Mouse (Mus musculus): ENCODE measurements around the gene Pop5. TPM values are rescaled to one million over a fixed set of nuclear protein-coding genes. Genes with fewer than 3 reads are reported as not detected.

Gene Pop5
- total and polyA plus RNA-seq, 3 experiments: 32.2 to 38.1 (median 36.2) TPM

DNA sequence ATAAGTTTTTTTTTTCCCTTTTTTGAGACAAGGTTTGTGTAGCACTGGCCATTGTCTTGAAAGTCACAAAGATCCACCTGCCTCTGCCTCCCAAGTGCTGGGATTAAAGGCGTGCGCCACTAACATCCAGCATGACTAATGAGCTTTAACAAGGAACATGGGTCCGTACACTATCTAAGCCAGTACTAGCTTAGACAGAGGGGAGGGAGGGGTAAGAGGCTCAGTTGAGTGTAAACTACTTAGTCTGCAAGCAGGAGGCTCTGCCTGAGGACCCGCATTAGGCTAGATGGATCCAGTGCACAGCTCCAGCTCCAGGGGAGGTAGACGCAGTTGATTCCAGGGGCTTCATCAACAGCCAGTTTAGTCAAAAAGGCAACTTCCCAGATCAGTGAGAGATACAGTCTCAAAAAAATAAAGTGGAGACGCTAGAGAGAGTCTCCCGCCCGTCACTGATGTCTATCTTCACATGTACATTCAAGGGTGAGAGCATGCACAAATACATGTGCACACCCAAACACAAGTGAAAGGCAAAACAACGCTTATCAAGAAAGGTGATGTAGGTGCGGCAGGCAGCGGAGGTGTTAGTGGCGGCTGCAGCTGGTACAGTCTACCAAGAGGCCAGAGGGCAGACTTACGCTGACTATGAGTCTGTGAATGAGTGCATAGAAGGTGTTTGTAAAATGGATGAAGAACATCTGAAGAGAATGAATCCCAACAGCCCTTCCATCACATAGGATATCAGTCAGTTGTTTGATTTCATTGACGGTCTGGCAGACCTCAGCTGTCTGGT is 27.1 kb downstream of the Pop5 start:
- no peak overlapping the region for H3K27ac ChIP-seq

DNA sequence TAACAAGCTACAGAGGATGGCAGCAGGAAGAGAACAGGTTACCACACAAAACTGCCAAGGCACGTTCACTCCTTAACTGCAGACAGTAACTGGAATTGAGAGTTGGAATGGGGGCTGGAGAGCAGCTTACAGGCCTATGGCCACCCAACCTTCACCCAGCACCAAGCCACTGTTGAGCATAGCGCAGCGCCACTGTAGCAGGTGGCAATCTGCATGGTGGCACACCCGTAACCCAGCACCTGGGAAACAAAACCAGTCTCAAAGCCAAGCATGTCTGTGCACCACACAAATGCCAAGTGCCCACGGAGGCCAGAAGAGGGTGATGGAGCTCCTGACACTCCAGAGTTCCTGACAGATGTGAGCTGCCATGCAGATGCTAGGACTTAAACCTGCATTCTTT is 30.7 kb downstream of the Pop5 start:
- no peak overlapping the region for H3K4me3 ChIP-seq
- DNase-seq: no peak
- WGBS: 63% methylated on average over 5 of the region's 5 CpGs
- TF ChIP-seq POLR2A (IDR thresholded peaks at IDR 0.05; ENCODE audit: insufficient read depth, low read depth, low read length) (no peak), CTCF (IDR thresholded peaks at IDR 0.05) (no peak), EP300 (IDR thresholded peaks at IDR 0.05; ENCODE audit: insufficient read depth, low read depth, low read length) (no peak)
- H3K27me3 ChIP-seq (ENCODE audit: control insufficient read depth, insufficient read depth, low read length): no peaks in the 10 kb centered on the region
- intact Hi-C loops (cut with DNase I): no loop called here
- H3K9ac ChIP-seq (ENCODE audit: low read depth, low read length): no peak overlapping the region
- peaks cover 27% of the 10 kb centered on the region for H3K36me3 ChIP-seq (ENCODE audit: control insufficient read depth, insufficient read depth, low read length)
- peak overlapping the region; percentile 84 for H3K27ac ChIP-seq
- peaks cover 6% of the 10 kb centered on the region for H3K79me2 ChIP-seq (replicated peaks; ENCODE audit: control insufficient read depth, insufficient read depth, low read length)
- peaks cover 31% of the 10 kb centered on the region for H3K4me1 ChIP-seq (ENCODE audit: control insufficient read depth, insufficient read depth, low read length)

More for the DNA sequence above, 27.1 kb downstream of the Pop5 start:
- Histone ChIP-seq H3K79me2 (replicated peaks; ENCODE audit: control insufficient read depth, insufficient read depth, low read length) (peaks cover 14% of the 10 kb centered on the region), H3K9ac (ENCODE audit: low read depth, low read length) (no peak overlapping the region), H3K4me1 (ENCODE audit: control insufficient read depth, insufficient read depth, low read length) (peaks cover 17% of the 10 kb centered on the region), H3K27me3 (ENCODE audit: control insufficient read depth, insufficient read depth, low read length) (no peaks in the 10 kb centered on the region), H3K4me3 (no peak overlapping the region), H3K36me3 (ENCODE audit: control insufficient read depth, insufficient read depth, low read length) (peaks cover 6% of the 10 kb centered on the region; the same call in 1 of the 2 replicates)
- 82% methylated on average over 14 of the region's 14 CpGs for WGBS
- TF ChIP-seq POLR2A (IDR thresholded peaks at IDR 0.05; ENCODE audit: insufficient read depth, low read depth, low read length): no peak
- TF ChIP-seq CTCF (IDR thresholded peaks at IDR 0.05): no peak
- no peak for TF ChIP-seq EP300 (IDR thresholded peaks at IDR 0.05; ENCODE audit: insufficient read depth, low read depth, low read length)
- intact Hi-C loops (cut with DNase I): no loop called here
- DNase-seq: no peak

DNA sequence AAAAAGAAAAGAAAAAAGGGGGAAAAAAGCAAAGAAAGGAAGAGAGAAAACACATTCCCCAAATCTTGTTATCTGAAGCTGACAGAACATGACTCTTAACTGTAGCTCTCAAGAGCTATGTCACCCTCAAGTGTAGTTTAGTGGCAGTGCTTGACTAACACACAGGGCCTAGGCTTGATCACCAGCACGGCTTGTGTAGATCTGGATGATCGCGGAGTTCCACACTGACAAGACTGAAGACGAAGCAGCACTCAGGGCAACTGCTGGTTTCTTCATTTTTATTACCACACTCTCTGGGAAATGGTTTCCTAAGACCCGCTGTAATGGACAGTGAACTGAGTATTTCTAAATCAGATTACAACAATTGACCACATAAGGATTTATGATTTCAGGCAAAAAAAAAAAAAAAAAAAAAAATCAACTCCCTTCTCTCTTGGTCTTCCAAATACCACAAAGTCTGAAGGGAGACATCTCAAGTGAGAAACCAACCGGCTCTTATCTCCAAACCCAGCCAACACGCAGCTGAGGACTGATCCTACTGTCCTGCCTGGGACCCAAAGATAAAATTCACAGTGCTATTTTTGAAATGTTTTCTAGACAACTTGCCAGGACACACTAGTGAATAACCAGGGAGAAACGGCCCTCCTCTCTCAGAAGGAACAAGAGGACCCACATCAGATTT is 31.3 kb downstream of the Pop5 start:
- TF ChIP-seq POLR2A (IDR thresholded peaks at IDR 0.05; ENCODE audit: insufficient read depth, low read depth, low read length) (no peak), EP300 (IDR thresholded peaks at IDR 0.05; ENCODE audit: insufficient read depth, low read depth, low read length) (0 out of 2 replicates have a peak, but pooled peaks have one; percentile 40)
- intact Hi-C loops (cut with DNase I): no loop called here
- peaks cover 31% of the 10 kb centered on the region for H3K4me1 ChIP-seq (ENCODE audit: control insufficient read depth, insufficient read depth, low read length)
- no peak overlapping the region for H3K9ac ChIP-seq (ENCODE audit: low read depth, low read length)
- peaks cover 10% of the 10 kb centered on the region for H3K79me2 ChIP-seq (replicated peaks; ENCODE audit: control insufficient read depth, insufficient read depth, low read length)
- H3K27ac ChIP-seq: peak overlapping the region; percentile 84
- peak in 1 of 2 experiments; percentile 35 for DNase-seq
- H3K27me3 ChIP-seq (ENCODE audit: control insufficient read depth, insufficient read depth, low read length): no peaks in the 10 kb centered on the region
- H3K4me3 ChIP-seq: no peak overlapping the region
- WGBS: 35% methylated on average over 8 of the region's 8 CpGs
- peaks cover 27% of the 10 kb centered on the region for H3K36me3 ChIP-seq (ENCODE audit: control insufficient read depth, insufficient read depth, low read length)

DNA sequence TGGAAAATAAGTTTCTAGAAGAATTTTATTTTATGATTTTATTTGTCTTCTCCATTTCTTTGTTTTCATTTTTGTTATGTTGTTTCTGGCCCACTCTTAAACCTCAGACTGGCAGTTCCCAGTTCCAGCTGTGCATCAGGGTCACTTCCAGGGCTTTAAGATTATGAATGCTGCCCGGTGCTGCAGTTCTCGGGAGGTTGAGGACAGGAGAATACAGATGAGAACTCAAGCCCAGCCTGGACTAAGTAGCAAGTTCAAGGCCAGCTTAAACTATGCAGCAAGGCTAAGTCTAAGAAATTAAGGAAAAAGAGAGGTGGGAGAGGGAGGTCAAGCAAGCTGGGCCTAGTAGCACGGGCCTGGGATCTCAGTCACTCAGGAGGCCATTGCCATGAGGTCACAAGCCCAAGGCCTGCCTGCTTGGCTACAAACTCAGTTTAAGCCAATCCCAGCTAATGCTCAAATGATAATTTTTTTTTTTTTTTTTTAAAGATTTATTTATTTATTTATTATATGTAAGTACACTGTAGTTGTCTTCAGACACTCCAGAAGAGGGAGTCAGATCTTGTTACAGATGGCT is 31.9 kb downstream of the Pop5 start:
- peak overlapping the region; percentile 84 for H3K27ac ChIP-seq
- H3K4me1 ChIP-seq (ENCODE audit: control insufficient read depth, insufficient read depth, low read length): peaks cover 31% of the 10 kb centered on the region
- 24% methylated on average over 3 of the region's 3 CpGs for WGBS
- no peak overlapping the region for H3K9ac ChIP-seq (ENCODE audit: low read depth, low read length)
- peaks cover 27% of the 10 kb centered on the region for H3K36me3 ChIP-seq (ENCODE audit: control insufficient read depth, insufficient read depth, low read length)
- H3K79me2 ChIP-seq (replicated peaks; ENCODE audit: control insufficient read depth, insufficient read depth, low read length): peaks cover 16% of the 10 kb centered on the region
- intact Hi-C loops (cut with DNase I): no loop called here
- TF ChIP-seq EP300 (IDR thresholded peaks at IDR 0.05; ENCODE audit: insufficient read depth, low read depth, low read length) (no peak), CTCF (IDR thresholded peaks at IDR 0.05) (no peak), POLR2A (IDR thresholded peaks at IDR 0.05; ENCODE audit: insufficient read depth, low read depth, low read length) (no peak)
- no peaks in the 10 kb centered on the region for H3K27me3 ChIP-seq (ENCODE audit: control insufficient read depth, insufficient read depth, low read length)
- no peak for DNase-seq
- H3K4me3 ChIP-seq: 0 out of 2 replicates have a peak overlapping the region, but pooled peaks have one; percentile 20

DNA sequence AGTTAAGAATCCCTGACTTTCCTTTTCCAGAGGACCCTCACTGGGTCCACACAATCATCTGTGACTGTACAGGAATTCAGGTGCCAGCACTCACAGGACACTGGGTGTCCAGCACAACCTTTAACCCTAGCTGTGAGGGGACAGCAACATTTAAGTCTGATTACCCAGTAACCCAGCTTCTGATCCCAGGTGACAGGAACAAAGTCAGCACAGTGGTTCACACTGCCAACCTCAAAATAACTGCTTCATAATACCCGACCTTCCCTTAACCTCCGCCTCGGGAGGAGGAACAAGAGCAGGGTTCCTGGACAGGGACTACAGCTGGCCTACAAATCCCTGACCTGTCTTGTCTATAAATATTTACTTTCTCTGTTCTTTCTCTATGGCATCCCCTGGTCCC is 32.6 kb downstream of the Pop5 start:
- peaks cover 15% of the 10 kb centered on the region for H3K79me2 ChIP-seq (replicated peaks; ENCODE audit: control insufficient read depth, insufficient read depth, low read length)
- H3K4me3 ChIP-seq: peak overlapping the region; percentile 1; the same call in 1 of the 2 replicates
- peak overlapping the region; percentile 84 for H3K27ac ChIP-seq
- peak overlapping the region; percentile 25; the same call in 1 of the 2 replicates for H3K9ac ChIP-seq (ENCODE audit: low read depth, low read length)
- no peaks in the 10 kb centered on the region for H3K27me3 ChIP-seq (ENCODE audit: control insufficient read depth, insufficient read depth, low read length)
- TF ChIP-seq POLR2A (IDR thresholded peaks at IDR 0.05; ENCODE audit: insufficient read depth, low read depth, low read length) (no peak), EP300 (IDR thresholded peaks at IDR 0.05; ENCODE audit: insufficient read depth, low read depth, low read length) (0 out of 2 replicates have a peak, but pooled peaks have one; percentile 41), CTCF (IDR thresholded peaks at IDR 0.05) (no peak)
- WGBS: 17% methylated on average over 3 of the region's 3 CpGs
- DNase-seq: peak in 1 of 2 experiments; percentile 54
- intact Hi-C loops (cut with DNase I): no loop called here
- peaks cover 29% of the 10 kb centered on the region for H3K36me3 ChIP-seq (ENCODE audit: control insufficient read depth, insufficient read depth, low read length)
- peaks cover 33% of the 10 kb centered on the region for H3K4me1 ChIP-seq (ENCODE audit: control insufficient read depth, insufficient read depth, low read length)
